Mouse (Mus musculus): ENCODE measurements around the gene Ilf3.

- TF ChIP-seq CTCF (IDR thresholded peaks at IDR 0.05; ENCODE audit: low read depth): no peak
- TF ChIP-seq EP300 (optimal IDR thresholded peaks at IDR 0.05): no peak
Observed at GRCm38 (mm10) chr9:21348152-21348551, 19.5 kb upstream of the Ilf3 start.

All from stomach, postnatal 0 days (tissue).